Comparison of ENCODE assay signal across 8 mouse cellular contexts in genomic region chrX:69359360-69359759, GRCm38 (mm10). TPM values are rescaled to one million over a fixed set of nuclear protein-coding genes. Genes with fewer than 3 reads are reported as not detected.
DNase-seq lines count a peak whose midpoint lies in the region; ATAC-seq lines count a peak whose summit lies in the region.

No protein-coding gene starts in this region.

- DNase-seq in retina, embryonic 14.5 days (ENCODE audit: low spot score), result peak; percentile 11
- DNase-seq in retina, postnatal 1 day, result no peak
- DNase-seq in frontal cortex, adult 2 months (ENCODE audit: extremely low spot score in 1 of 2, low spot score in 1 of 2), result peak; percentile 40 to 82
- DNase-seq in layer of hippocampus, adult 8-10 months (ENCODE audit: low spot score in 2 of 2), result peak; percentile 10 to 44
- peak; percentile 14 for DNase-seq in neural tube, embryonic 10.5 days (ENCODE audit: extremely low spot score, low spot score)
- no peak for DNase-seq in spleen, adult 12 weeks (ENCODE audit: low spot score)
- no peak for DNase-seq in B cell, adult 2 months

- no peak for ATAC-seq in megakaryocyte progenitor cell, adult 5-6 weeks (replicated peaks; ENCODE audit: poor library complexity)

RNA-seq across cellular contexts. Expression of gene Aff2, which starts 0.7 kb away (rescaled TPM):
- polyA plus RNA-seq in frontal cortex, adult 2 months (2012; rRNA removed), result 2.3 and 3.2 TPM in 2 replicates
- 10 to 100 TPM; 18.3 to 22.2 (median 20.0) TPM for total RNA-seq in layer of hippocampus, adult 8-10 months (2022)
- total RNA-seq in megakaryocyte progenitor cell, adult 5-6 weeks (2015), result 6.1 and 7.6 TPM in 2 replicates
- 0.96 and 1.7 TPM in 2 replicates for total RNA-seq in megakaryocyte progenitor cell, adult 5-6 weeks (2017)

Comparison
In these comparisons a context has a peak if more than half of its experiments do, and no peak if none do; other contexts are left out.
1. DNase-seq: peak in retina, embryonic 14.5 days (single experiment), frontal cortex, adult 2 months (2 of 2), layer of hippocampus, adult 8-10 months (2 of 2) and neural tube, embryonic 10.5 days (single experiment); none in retina, postnatal 1 day (single experiment), spleen, adult 12 weeks (single experiment) and B cell, adult 2 months (0 of 2).